Mouse (Mus musculus): ENCODE measurements around the gene Ncoa7. TPM values are rescaled to one million over a fixed set of nuclear protein-coding genes. Genes with fewer than 3 reads are reported as not detected.

Gene Ncoa7
- polyA plus RNA-seq, 1 experiment from 2014 or later = 26.6 TPM

DNA sequence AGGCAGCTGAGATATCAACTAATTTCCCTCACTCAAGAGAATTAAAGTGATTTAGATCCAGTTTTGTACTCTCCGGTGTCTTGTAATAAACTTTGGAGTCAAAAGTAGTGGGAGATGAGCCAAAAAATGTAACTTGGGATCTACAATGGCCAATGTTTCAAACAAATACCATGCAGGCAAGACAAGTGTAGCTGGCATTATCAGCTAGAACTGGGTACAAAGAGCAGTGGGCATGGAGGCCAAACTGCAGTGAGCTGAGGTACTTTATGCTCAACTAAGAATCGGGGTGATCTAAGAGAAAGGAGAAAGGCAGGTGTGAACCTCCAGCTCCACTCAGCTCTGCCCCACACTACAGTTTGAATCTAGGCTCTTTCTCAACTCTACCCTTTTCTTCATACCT lies 28.7 kb downstream of the Ncoa7 start:
- peaks cover 12% of the 10 kb centered on the region; the same call in 1 of the 2 replicates for H3K4me1 ChIP-seq (replicated peaks; ENCODE audit: control insufficient read depth, insufficient read depth, low read length)
- no peak for ATAC-seq (ENCODE audit: low FRiP score)
- no peaks in the 10 kb centered on the region for H3K9me3 ChIP-seq (ENCODE audit: control insufficient read depth, low read length)
- DNase-seq (ENCODE audit: low spot score) = no peak
- peak overlapping the region; percentile 32; the same call in 1 of the 2 replicates for H3K27ac ChIP-seq
- H3K4me3 ChIP-seq (replicated peaks; ENCODE audit: low read length) = no peak overlapping the region
- no peak overlapping the region for H3K9ac ChIP-seq
- 94% methylated on average over 2 of the region's 2 CpGs for WGBS
- no peak overlapping the region for H3K4me2 ChIP-seq (replicated peaks)
- H3K27me3 ChIP-seq (ENCODE audit: control insufficient read depth, insufficient read depth, low read length) = no peaks in the 10 kb centered on the region
- H3K36me3 ChIP-seq (replicated peaks; ENCODE audit: control insufficient read depth, insufficient read depth) = no peaks in the 10 kb centered on the region

DNA sequence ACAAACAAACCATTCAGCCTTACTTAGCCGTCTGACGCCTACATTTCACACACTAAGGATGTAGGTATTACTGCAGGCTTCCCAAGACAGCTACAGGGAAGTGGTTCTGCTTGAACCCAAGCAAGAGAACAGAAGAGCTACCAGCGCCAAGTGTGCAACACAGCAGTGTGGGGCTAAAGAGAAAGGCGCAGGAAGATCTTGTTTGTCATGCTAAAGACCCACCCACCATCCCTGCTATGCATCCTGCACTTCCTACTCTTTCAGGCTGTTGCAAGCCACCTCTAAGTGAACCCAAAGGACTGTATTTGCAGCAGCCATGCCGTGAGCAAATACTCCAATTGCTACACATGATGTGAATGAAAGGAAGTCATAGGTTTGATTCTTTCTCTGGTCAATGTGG lies 29.9 kb downstream of the Ncoa7 start:
- ATAC-seq (ENCODE audit: low FRiP score) (no peak), DNase-seq (ENCODE audit: low spot score) (no peak)
- Histone ChIP-seq H3K4me3 (replicated peaks; ENCODE audit: low read length) (no peak overlapping the region), H3K27me3 (ENCODE audit: control insufficient read depth, insufficient read depth, low read length) (no peaks in the 10 kb centered on the region), H3K9me3 (ENCODE audit: control insufficient read depth, low read length) (no peaks in the 10 kb centered on the region), H3K27ac (no peak overlapping the region), H3K4me1 (replicated peaks; ENCODE audit: control insufficient read depth, insufficient read depth, low read length) (peaks cover 12% of the 10 kb centered on the region; the same call in 1 of the 2 replicates), H3K36me3 (replicated peaks; ENCODE audit: control insufficient read depth, insufficient read depth) (no peaks in the 10 kb centered on the region), H3K9ac (no peak overlapping the region), H3K4me2 (replicated peaks) (no peak overlapping the region)
- 54% methylated on average over 5 of the region's 5 CpGs for WGBS

DNA sequence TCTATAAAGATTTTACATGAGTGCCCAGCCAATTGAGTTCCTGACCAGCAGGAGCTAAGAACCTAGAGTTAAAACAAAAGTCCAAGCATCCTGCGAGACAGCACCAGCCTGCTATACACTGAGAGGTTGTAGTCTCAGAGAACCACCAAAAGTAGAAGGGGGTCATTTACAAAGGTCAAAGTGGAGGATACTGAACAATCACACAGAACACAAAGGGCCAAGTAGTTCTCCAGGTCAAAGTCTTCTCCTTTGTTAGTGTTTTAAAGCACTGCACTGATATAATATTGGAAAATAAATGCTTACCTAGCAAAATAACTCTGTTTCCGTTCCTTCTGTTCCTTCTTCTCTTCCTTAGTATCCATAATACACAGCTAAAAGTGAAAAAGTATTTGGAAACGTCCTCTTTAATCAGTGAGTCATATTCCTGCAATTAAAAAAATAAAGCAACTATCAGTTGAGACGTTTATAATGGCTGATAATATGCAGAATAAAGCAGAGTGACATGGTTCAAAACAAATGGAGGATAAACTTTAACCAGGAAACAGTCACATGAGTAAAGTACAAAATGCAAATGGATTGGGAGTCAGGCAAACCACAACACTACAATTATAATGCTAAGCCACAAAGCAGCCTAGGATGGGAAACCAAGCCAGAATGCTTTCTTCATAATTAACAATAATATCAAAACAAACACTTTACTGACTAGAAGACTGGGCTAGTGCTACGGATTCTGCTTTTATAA lies 31.5 kb downstream of the Ncoa7 start:
- H3K4me2 ChIP-seq (replicated peaks) = no peak overlapping the region
- H3K4me1 ChIP-seq (replicated peaks; ENCODE audit: control insufficient read depth, insufficient read depth, low read length) = peaks cover 12% of the 10 kb centered on the region; the same call in 1 of the 2 replicates
- 82% methylated on average over 5 of the region's 5 CpGs for WGBS
- DNase-seq (ENCODE audit: low spot score) = no peak
- H3K9ac ChIP-seq = no peak overlapping the region
- no peak overlapping the region for H3K27ac ChIP-seq
- no peaks in the 10 kb centered on the region for H3K36me3 ChIP-seq (replicated peaks; ENCODE audit: control insufficient read depth, insufficient read depth)
- ATAC-seq (ENCODE audit: low FRiP score) = no peak
- no peaks in the 10 kb centered on the region for H3K27me3 ChIP-seq (ENCODE audit: control insufficient read depth, insufficient read depth, low read length)
- no peak overlapping the region for H3K4me3 ChIP-seq (replicated peaks; ENCODE audit: low read length)
- H3K9me3 ChIP-seq (ENCODE audit: control insufficient read depth, low read length) = no peaks in the 10 kb centered on the region

DNA sequence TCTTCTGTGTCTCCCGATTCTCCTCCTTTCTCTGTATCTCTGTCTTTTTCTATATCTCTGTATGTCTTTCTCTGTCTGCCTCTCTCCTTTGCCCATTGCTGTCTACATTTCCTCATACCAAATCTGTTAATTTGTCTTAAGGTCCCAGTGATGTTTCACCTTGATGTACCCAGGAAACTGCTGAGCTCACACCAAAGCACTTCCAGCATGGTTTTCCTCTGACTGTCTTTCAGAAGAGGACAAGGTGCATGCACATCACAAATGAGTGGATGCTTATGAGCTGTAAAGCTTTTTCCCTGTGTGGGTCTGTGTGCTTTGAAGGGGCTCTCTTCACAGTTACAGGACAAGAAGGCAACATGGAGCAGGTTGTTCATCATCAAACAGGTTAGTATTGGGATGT lies 34.3 kb downstream of the Ncoa7 start:
- Histone ChIP-seq H3K9me3 (ENCODE audit: control insufficient read depth, low read length) (0 out of 2 replicates have a peak, but pooled peaks cover 4% of the 10 kb centered on the region), H3K4me2 (replicated peaks) (no peak overlapping the region), H3K4me3 (replicated peaks; ENCODE audit: low read length) (no peak overlapping the region), H3K36me3 (replicated peaks; ENCODE audit: control insufficient read depth, insufficient read depth) (no peaks in the 10 kb centered on the region), H3K4me1 (replicated peaks; ENCODE audit: control insufficient read depth, insufficient read depth, low read length) (0 out of 2 replicates have a peak, but pooled peaks cover 3% of the 10 kb centered on the region), H3K27ac (no peak overlapping the region), H3K9ac (no peak overlapping the region), H3K27me3 (ENCODE audit: control insufficient read depth, insufficient read depth, low read length) (no peaks in the 10 kb centered on the region)
- WGBS = 97% methylated on average over 1 of the region's 1 CpGs
- no peak for ATAC-seq (ENCODE audit: low FRiP score)
- DNase-seq (ENCODE audit: low spot score) = no peak

DNA sequence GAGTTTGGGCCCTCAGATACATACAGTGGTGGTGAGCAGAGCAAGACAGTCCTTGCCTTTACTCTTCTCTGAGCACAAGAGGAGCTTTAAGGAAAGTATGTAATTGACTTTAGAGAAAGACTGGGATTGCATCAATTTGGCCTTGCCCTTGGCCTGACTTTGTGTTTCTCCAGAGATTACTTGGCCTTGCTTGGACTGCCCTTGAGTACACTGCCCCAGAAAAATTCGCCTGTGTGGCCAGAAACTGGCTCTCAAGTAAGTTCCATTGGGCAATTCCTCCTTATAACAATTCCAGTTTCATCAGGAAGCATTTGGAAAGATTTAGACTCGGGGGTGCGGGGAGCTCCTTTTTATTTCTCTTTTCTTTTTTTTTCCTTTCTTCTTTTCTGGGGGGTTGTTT lies 34.9 kb downstream of the Ncoa7 start:
- H3K9ac ChIP-seq = no peak overlapping the region
- no peak for DNase-seq (ENCODE audit: low spot score)
- no peak for ATAC-seq (ENCODE audit: low FRiP score)
- H3K9me3 ChIP-seq (ENCODE audit: control insufficient read depth, low read length) = 0 out of 2 replicates have a peak, but pooled peaks cover 4% of the 10 kb centered on the region
- H3K4me1 ChIP-seq (replicated peaks; ENCODE audit: control insufficient read depth, insufficient read depth, low read length) = 0 out of 2 replicates have a peak, but pooled peaks cover 3% of the 10 kb centered on the region
- no peaks in the 10 kb centered on the region for H3K27me3 ChIP-seq (ENCODE audit: control insufficient read depth, insufficient read depth, low read length)
- no peaks in the 10 kb centered on the region for H3K36me3 ChIP-seq (replicated peaks; ENCODE audit: control insufficient read depth, insufficient read depth)
- no peak overlapping the region for H3K27ac ChIP-seq
- no peak overlapping the region for H3K4me2 ChIP-seq (replicated peaks)
- WGBS = 92% methylated on average over 3 of the region's 3 CpGs
- no peak overlapping the region for H3K4me3 ChIP-seq (replicated peaks; ENCODE audit: low read length)

DNA sequence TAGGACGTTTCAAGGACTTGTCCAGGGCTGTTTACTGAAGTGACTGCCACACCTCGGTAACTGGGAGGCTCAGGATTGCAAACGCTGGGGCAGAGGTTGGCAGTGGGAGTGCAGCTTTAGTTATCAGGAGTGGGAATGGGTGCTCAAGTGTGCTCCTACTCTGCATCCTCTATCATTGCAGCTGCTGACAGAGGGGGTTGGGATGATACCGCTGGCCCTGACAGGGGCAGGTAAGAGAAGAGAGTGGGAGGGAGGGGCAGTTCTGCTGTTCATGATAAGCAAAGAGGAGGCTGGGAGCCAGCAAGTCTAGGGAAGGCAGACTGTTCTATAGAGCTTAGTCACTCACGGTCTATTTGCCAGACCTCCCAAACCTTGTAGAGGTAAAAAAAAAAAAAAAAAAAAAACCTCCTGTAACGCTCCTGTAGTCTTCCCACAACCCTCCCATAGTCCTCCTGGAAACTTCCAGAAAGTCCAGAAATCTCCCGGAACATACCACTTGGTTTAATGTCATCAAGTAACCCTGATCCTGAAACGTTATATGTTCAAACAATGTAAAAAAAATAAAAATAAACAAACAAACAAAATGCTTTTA lies 39.9 kb downstream of the Ncoa7 start:
- no peak overlapping the region for H3K4me3 ChIP-seq (replicated peaks; ENCODE audit: low read length)
- H3K27me3 ChIP-seq (ENCODE audit: control insufficient read depth, insufficient read depth, low read length) = no peaks in the 10 kb centered on the region
- no peaks in the 10 kb centered on the region for H3K4me1 ChIP-seq (replicated peaks; ENCODE audit: control insufficient read depth, insufficient read depth, low read length)
- H3K4me2 ChIP-seq (replicated peaks) = no peak overlapping the region
- ATAC-seq (ENCODE audit: low FRiP score) (no peak), DNase-seq (ENCODE audit: low spot score) (no peak)
- H3K9me3 ChIP-seq (ENCODE audit: control insufficient read depth, low read length) = 0 out of 2 replicates have a peak, but pooled peaks cover 4% of the 10 kb centered on the region
- WGBS = 87% methylated on average over 8 of the region's 8 CpGs
- H3K36me3 ChIP-seq (replicated peaks; ENCODE audit: control insufficient read depth, insufficient read depth) = no peaks in the 10 kb centered on the region
- no peak overlapping the region for H3K9ac ChIP-seq
- H3K27ac ChIP-seq = no peak overlapping the region

DNA sequence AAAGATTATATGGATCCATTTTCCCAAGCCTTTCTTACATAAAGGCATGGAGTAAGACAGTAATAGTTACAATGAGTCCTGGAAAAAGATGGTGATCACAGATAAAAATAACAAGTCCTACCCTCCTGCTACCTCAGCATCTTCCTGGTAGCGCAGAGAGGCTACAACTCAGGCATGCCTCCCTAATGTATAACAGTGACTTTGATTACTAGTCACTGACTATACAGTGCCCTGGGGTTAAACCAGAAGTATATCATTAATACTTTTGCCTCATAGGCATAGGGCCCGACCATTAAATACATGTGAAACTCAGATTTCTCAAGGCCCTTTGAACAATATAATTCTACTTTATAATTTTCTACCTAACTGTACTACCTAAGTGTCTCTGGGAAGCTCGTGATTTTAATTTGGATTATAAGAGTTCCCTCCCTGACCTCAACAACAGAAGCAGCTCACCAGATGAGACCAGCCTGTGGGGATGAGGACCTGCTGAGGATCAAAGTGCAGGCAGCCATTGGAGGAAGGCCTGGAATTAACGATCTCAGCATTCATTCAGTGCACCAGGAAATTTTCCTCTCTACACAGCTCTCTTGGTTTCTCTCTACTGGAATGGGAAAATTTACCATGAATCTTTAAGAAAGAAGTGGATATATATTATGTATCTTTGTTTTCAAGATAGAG lies 40.7 kb downstream of the Ncoa7 start:
- no peak overlapping the region for H3K4me3 ChIP-seq (replicated peaks; ENCODE audit: low read length)
- H3K27me3 ChIP-seq (ENCODE audit: control insufficient read depth, insufficient read depth, low read length) = no peaks in the 10 kb centered on the region
- 83% methylated on average over 4 of the region's 4 CpGs for WGBS
- no peaks in the 10 kb centered on the region for H3K4me1 ChIP-seq (replicated peaks; ENCODE audit: control insufficient read depth, insufficient read depth, low read length)
- H3K9ac ChIP-seq = no peak overlapping the region
- H3K9me3 ChIP-seq (ENCODE audit: control insufficient read depth, low read length) = 0 out of 2 replicates have a peak, but pooled peaks cover 4% of the 10 kb centered on the region
- H3K27ac ChIP-seq = no peak overlapping the region
- no peaks in the 10 kb centered on the region for H3K36me3 ChIP-seq (replicated peaks; ENCODE audit: control insufficient read depth, insufficient read depth)
- ATAC-seq (ENCODE audit: low FRiP score) = no peak
- H3K4me2 ChIP-seq (replicated peaks) = no peak overlapping the region
- no peak for DNase-seq (ENCODE audit: low spot score)

DNA sequence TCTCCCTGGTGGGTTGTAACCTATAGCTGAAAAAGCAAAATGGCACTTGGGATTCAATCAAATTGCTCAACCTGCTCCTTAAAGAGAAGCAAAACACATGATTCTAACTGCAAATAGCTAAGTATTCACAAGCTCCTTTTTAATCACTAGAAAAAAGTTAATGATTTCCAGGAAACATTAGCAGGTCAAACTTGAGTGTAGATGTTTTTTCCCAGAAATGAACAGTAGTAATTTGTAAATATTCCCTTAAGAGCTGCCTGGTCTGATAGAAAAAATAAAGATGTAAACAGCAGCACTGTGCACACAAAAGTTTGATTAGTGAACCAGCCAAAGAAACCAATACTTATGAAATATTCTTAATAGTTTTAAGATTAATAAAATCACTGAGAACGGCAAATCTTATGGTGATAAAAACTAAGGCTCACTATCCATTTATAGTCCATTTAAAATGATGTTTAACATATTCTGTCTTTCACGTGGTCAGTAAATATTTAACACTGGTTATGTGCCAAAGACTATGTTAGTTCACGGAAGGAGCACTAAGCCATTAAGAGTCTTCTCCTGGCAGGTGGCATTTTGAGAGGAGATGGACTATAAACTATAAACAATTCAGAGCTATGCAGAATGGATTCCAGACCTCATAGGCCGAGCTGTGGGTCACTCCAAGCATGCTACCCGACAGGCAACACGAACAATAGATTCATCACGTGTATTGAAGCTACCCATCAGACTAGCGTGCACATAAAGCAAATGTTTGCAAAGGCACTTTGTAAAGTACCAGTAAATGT lies 43.6 kb downstream of the Ncoa7 start:
- DNase-seq (ENCODE audit: low spot score) = no peak
- no peak overlapping the region for H3K4me3 ChIP-seq (replicated peaks; ENCODE audit: low read length)
- no peak overlapping the region for H3K27ac ChIP-seq
- no peaks in the 10 kb centered on the region for H3K9me3 ChIP-seq (ENCODE audit: control insufficient read depth, low read length)
- no peaks in the 10 kb centered on the region for H3K4me1 ChIP-seq (replicated peaks; ENCODE audit: control insufficient read depth, insufficient read depth, low read length)
- H3K27me3 ChIP-seq (ENCODE audit: control insufficient read depth, insufficient read depth, low read length) = no peaks in the 10 kb centered on the region
- no peak for ATAC-seq (ENCODE audit: low FRiP score)
- H3K4me2 ChIP-seq (replicated peaks) = no peak overlapping the region
- WGBS = 77% methylated on average over 8 of the region's 8 CpGs
- H3K36me3 ChIP-seq (replicated peaks; ENCODE audit: control insufficient read depth, insufficient read depth) = no peaks in the 10 kb centered on the region
- H3K9ac ChIP-seq = no peak overlapping the region

DNA sequence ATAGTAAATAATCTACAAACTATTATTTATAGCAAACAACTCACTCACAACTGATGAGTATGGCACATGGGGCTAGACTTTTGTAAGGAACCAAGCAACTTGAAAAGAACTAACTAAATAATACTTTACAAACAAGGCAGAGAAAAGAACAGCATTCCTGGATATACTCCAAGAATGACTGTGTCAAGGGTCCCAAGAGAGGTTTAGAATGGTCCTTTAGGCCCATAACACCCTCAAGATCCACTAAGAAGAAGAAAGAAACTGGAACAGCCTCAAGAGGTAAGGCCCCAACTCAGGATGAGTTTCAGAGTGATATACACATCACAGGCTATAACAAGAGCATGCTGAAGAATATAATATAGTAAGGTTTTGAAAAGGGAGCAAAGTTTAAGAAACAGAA lies 47.1 kb downstream of the Ncoa7 start:
- no peak for DNase-seq (ENCODE audit: low spot score)

More for the DNA sequence above, 47.1 kb downstream of the Ncoa7 start:
- H3K27ac ChIP-seq = no peak overlapping the region
- H3K27me3 ChIP-seq (ENCODE audit: control insufficient read depth, insufficient read depth, low read length) = no peaks in the 10 kb centered on the region
- no peaks in the 10 kb centered on the region for H3K4me1 ChIP-seq (replicated peaks; ENCODE audit: control insufficient read depth, insufficient read depth, low read length)
- no peaks in the 10 kb centered on the region for H3K36me3 ChIP-seq (replicated peaks; ENCODE audit: control insufficient read depth, insufficient read depth)
- no peak overlapping the region for H3K4me2 ChIP-seq (replicated peaks)
- no peak overlapping the region for H3K4me3 ChIP-seq (replicated peaks; ENCODE audit: low read length)
- no peak for ATAC-seq (ENCODE audit: low FRiP score)
- no peaks in the 10 kb centered on the region for H3K9me3 ChIP-seq (ENCODE audit: control insufficient read depth, low read length)
- H3K9ac ChIP-seq = no peak overlapping the region

All from hindbrain, embryonic 14.5 days (tissue).